Mouse (Mus musculus): Measurements from ENCODE around the gene Hif3a.

DNA sequence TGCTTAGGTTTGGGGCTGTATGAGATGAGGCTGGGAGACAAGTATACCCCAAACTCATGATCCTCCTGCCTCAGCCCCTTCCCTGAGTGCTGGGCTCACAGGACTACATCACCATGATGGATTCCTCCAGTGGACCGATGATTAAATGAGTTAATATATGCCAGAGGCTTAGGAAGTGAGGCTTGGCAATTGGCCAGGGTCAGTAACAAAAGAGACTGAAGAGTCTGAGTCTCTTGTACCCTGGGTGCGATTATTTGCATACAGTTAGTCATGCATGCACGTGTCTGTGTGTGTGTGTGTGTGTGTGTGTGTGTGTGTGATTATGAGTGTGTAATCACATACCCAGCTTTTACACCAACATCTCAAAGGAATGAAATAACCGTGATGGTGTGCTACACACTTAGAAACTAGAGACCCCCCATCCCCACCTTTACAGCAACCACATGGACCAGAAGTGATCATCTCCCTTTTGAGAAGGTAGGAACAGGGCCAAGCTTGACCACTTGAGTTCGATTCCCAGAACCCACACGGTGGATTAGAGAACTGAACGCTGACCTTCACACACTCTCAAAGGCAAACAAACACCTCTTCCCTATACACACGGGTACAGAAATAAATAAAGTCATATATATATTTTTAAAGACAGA lies 3.3 kb downstream of the Hif3a start:
- TF ChIP-seq CTCF (IDR thresholded peaks at IDR 0.05; ENCODE audit: extremely low read depth, insufficient read length, insufficient replicate concordance, low read depth, low read length) = no peak
- no peak for TF ChIP-seq POLR2A (IDR thresholded peaks at IDR 0.05; ENCODE audit: low read depth, low read length)

All from small intestine, adult 2 months (tissue).